Mouse (Mus musculus) C2C12 (cell line): ENCODE results near the gene Rnf2.

Source experiments
- CTCF ChIP-seq: IDR thresholded peaks from one replicate; pipeline ENCODE4 v1.5.1; 2011; ENCODE audit not compliant: control insufficient read depth, insufficient read depth, insufficient read length
- FOSL1 ChIP-seq: IDR thresholded peaks from one replicate; pipeline ENCODE4 v1.8.0; 2011; ENCODE audit warnings: mild to moderate bottlenecking, low read length; ENCODE audit not compliant: poor library complexity, insufficient read depth, severe bottlenecking

GRCm38 (mm10) chr1:151549794-151550193 is 49.0 kb upstream of the Rnf2 start:
- no peak for TF ChIP-seq CTCF
- TF ChIP-seq FOSL1 = no peak
